Mouse (Mus musculus) liver, adult 10 weeks (tissue): ENCODE results near the gene Olfr969. TPM values are rescaled to one million over a fixed set of nuclear protein-coding genes. Genes with fewer than 3 reads are reported as not detected.

Experiments
- polyA plus RNA-seq: library from polyadenylated mRNA; stranded (reverse); fragments of 350-450 nt; fragmentation: Illumina TruSeq; extraction: RNeasy Lipid Tissue Mini Kit (QIAGEN cat#74804); gene quantifications from one replicate; pipeline ENCODE4 v1.2.3, GENCODE M21; 2014; ENCODE audit warnings: low read depth, low replicate concordance

The Olfr969 gene
- not detected for polyA plus RNA-seq

DNA sequence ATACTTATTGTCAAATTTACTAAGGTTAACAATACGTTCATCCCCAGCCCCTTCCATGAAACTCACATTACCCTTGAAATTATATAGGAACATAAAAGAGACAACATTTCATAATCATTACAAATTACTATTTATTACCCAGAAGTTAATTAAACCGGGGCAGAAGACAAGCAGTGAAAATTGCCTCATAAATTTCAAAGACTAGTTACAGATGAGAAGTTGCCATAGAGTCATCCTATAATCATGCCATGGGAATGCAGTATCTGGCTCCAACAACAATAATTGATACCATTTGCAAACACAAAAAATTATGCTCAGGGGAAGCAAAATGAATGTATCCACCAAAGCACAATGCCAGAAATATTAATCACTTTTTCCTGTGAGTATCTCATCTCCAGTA lies at the start of gene Olfr969:
TSS of gene Olfr969 (plus strand) at position 388 of the 400 bp plus-strand sequence.

GRCm38 (mm10) chr9:39745949-39746348 lies 44.8 kb upstream of the Olfr969 start, which contains the start of gene Olfr967:
Olfr967 (plus strand) TSS chr9:39746249.

DNA sequence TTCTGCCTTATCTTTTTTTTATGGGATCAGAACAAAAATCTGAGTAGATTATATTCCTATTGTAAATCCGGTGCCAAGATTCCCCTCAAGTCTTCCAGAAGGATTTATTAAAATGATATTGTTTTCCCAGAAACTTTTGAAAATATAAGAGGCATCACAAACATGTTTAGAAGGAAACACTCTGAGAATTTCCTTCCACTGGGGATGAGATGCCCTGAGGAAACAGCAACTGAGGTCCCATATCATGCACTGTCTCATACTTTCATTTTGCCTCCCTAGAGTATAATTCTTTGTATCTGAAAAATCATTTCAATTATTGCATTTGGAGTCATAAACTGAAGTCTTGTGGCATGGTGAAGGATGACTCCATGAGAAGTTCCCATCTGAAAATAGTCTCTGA lies 7.6 kb upstream of the Olfr969 start, which contains the start of gene Olfr968:
TSS of gene Olfr968 (minus strand) at position 101 of the 400 bp plus-strand sequence.

GRCm38 (mm10) chr9:39808560-39808959 lies 17.8 kb downstream of the Olfr969 start, which contains the start of gene Olfr970:
Olfr970 (plus strand) TSS chr9:39808860.

DNA sequence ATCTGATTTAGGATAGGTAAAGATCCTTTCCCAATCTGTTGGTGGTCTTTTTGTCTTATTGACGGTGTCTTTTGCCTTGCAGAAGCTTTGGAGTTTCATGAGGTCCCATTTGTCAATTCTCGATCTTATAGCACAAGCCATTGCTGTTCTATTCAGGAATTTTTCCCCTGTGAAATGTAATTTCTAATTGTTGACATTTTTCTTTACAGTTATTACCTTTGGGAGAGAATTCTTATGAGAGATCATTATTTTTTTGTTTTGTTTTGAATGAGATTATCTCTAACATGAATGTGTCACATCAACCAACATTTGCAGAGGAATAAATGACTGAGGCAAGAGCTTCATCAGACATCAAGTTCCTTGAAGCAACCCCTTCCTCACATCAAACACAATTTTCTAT lies 45.8 kb downstream of the Olfr969 start, which contains the start of gene Olfr971:
TSS of gene Olfr971 (plus strand) at position 301 of the 400 bp plus-strand sequence.

Other genes starting within 250 kb of the Olfr969 start
- not detected for gene Olfr958, start 236.9 kb upstream of the Olfr969 start, polyA plus RNA-seq
- gene Olfr959, start 215.4 kb upstream of the Olfr969 start, polyA plus RNA-seq: not detected
- not detected for gene AW551984, start 186.5 kb upstream of the Olfr969 start, polyA plus RNA-seq
- not detected for gene Olfr148, start 180.3 kb upstream of the Olfr969 start, polyA plus RNA-seq
- not detected for gene Olfr960, start 169.6 kb upstream of the Olfr969 start, polyA plus RNA-seq
- gene Olfr961, start 145.9 kb upstream of the Olfr969 start, polyA plus RNA-seq: not detected
- not detected for gene Olfr963, start 123.7 kb upstream of the Olfr969 start, polyA plus RNA-seq
- not detected for gene Olfr149, start 83.8 kb upstream of the Olfr969 start, polyA plus RNA-seq
- not detected for gene Olfr965, start 79.6 kb upstream of the Olfr969 start, polyA plus RNA-seq
- not detected for gene Olfr150, start 60.0 kb upstream of the Olfr969 start, polyA plus RNA-seq
- not detected for gene Olfr967, start 44.7 kb upstream of the Olfr969 start, polyA plus RNA-seq
- not detected for gene Olfr968, start 7.7 kb upstream of the Olfr969 start, polyA plus RNA-seq
- not detected for gene Olfr970, start 17.9 kb downstream of the Olfr969 start, polyA plus RNA-seq
- not detected for gene Olfr971, start 45.9 kb downstream of the Olfr969 start, polyA plus RNA-seq
- gene Olfr972, start 75.5 kb downstream of the Olfr969 start, polyA plus RNA-seq: not detected
- gene Olfr229, start 116.4 kb downstream of the Olfr969 start, polyA plus RNA-seq: not detected
- gene Olfr974, start 146.6 kb downstream of the Olfr969 start, polyA plus RNA-seq: not detected
- not detected for gene Olfr975, start 161.1 kb downstream of the Olfr969 start, polyA plus RNA-seq
- gene Olfr976, start 170.2 kb downstream of the Olfr969 start, polyA plus RNA-seq: not detected
- not detected for gene Olfr978, start 201.2 kb downstream of the Olfr969 start, polyA plus RNA-seq
- gene Olfr979, start 212.5 kb downstream of the Olfr969 start, polyA plus RNA-seq: not detected
- not detected for gene Olfr980, start 218.6 kb downstream of the Olfr969 start, polyA plus RNA-seq
- not detected for gene Olfr981, start 230.5 kb downstream of the Olfr969 start, polyA plus RNA-seq